Mouse (Mus musculus): ENCODE measurements at regions not wholly inside any gene's neighbourhood (a gene's known extent, or its start where the extent isn't known, plus 50 kb on each side); places are given as distances from the start of the nearest gene placed in this dataset.

DNA sequence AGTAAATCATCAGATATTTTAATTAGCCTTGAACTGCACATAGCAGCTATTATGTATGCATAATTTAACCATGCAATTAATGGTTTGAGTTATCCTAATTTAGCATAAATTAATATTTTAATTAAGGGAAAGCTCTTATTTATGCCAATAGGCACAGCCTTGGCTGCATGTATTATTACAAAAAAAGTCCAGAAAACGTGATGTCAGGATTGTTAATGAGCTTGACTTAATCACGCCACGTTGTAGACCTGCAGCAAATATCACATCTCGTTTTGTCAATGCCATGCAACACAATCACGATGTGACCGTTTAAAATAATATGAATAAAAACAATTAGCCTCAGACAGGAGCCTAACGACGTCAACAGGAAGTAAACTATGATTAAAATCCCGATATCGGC is 189.9 kb downstream of the Plk2 start:
- DNase-seq: no peak

DNA sequence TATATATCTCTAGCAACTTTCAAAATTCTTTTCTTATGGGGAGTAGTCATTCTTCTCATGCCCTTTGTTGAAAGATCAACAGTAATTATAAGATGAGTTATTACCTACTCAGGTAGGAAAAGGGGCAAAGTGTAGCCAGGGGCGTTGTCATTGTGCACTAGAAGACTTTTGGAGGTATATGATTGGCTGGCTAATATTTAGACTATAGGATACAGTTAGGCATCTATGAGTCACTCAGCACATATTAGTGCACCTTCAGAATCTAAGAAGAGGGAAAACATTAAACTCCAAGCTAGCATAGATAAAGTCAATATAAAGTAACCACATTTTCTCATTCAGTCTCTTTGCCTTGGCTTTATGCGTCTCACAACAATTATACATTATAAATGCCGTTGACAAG is 199.8 kb downstream of the Plk2 start:
- no peak for DNase-seq

DNA sequence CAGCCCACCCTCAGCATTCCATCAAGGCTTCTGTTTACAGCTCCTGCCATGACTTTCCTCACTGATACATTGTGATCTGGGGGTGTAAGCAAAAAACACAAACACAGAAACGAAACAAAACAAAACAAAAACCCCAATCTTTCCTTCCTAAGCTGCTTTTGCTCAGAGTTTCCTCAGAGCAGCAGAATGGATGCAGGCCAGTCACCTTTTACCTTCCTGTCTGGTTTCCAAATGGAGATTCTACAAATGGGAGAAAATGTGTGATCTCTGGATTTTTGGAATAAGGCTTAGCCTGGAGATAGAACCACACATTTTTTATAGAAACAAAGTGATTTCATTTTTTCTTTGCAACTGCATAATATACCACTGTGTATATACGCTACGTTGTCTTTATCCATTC is 204.8 kb downstream of the Plk2 start:
- DNase-seq: no peak

DNA sequence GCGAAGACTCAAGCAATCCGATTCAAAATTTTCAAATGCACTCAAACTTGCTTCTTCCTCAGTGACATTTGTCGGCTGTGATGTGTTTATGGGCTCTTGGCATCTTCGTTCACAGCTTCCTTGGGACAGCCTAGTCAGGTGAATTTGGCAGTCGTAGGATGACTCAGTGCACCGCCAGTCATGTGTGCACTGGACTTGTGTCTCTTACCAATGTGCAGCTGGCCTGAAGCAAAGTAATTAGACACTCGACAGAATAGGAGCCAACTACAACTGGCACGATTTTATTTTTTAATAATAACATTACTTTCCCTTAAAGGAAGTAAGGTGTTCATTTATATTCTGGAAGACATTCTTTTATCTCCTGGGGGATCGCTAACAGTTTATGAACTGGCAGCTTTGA is 205.5 kb downstream of the Plk2 start:
- no peak for DNase-seq

DNA sequence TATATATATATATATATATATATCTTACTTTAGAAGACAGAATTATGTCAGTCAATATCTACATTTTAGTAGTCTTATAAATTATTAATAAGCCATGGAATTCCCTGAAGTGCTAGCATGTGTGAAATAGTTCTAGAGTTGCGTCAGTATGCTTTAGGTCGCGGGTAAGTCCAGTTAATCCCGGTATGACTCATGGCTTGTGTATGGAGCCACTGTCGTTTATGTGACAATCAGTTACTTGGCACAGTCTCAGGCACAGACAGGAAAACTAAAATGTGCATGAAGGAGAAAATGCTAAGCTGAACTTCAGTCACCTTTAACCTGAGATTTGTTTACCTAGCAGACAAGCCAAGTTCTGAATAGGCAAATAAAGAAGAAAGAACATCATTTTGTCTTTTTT is 206.5 kb downstream of the Plk2 start:
- DNase-seq: no peak

DNA sequence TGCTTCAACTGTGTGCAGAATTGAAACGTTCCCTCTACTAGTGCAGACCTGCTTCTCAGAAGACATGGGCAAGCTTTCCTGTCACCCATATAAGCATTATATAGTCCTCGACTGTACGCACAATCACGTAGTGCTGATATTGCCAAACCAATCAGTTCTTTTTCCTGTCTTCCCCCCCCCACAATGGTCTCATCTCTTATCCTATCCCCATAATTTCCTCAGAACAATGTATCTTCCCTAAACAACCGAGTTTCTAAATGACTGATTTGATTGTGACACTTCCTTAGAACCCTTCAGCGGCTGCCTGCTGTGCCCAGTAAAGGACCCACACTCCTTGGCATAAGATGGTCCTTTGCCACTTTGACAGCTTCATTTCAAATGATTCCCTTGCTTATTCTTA is 207.0 kb downstream of the Plk2 start:
- DNase-seq: no peak

DNA sequence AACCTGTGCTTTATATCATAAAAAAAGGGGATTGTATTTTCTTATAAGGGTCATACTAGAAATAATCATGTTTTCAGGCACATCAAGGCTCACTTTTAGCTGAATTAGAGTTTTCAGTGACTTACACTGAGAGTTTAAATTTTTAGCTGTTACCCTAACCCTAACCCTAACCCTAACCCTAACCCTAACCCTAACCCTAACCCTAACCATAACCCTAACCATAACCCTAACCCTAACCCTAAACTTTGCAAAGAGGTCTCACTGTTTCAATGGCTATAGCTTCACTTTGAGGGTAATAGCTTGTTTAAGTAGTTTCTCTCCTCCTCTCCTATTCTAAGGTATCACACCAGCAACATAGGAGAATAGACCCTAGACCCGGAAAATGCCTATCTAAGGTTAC is 208.0 kb downstream of the Plk2 start:
- no peak for DNase-seq

DNA sequence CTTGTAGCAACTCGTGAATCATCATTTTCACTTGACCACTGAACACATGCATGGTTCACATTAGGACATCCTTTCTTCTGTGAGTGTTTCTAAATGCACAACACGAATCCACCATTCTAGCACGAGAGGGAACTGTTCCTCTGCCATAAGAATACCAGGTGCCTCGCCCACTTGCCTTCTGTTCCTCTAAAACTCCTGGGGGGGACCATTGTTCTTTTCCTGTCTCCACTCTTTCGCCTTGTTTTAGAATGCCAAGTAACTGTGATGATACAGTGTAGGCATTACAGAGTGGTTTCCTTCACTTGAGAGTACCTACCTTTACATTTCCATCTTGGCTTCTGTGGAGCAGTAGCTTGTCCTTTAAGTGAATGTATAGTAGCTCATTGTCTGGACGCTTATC is 224.2 kb downstream of the Plk2 start:
- DNase-seq: no peak

DNA sequence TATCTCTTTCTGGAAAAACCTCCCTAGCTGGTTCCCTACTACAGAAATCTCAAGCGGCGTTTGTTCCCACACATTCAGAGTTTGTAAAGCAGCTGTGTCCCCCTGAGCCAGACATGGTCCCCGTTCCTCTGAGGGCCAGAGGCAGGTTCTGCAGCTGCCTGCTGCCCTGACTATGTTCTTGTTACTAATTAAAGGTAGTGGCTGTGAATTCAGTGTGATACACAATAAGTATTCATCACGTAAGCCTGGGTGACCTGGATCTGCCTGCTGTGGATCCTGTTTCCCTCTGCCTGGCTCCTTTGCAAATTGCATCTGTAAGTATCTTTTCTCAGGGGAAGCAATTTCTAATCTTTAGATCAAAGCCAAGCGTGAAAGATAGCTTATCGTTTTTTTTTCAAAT is 232.3 kb downstream of the Plk2 start:
- no peak for DNase-seq

DNA sequence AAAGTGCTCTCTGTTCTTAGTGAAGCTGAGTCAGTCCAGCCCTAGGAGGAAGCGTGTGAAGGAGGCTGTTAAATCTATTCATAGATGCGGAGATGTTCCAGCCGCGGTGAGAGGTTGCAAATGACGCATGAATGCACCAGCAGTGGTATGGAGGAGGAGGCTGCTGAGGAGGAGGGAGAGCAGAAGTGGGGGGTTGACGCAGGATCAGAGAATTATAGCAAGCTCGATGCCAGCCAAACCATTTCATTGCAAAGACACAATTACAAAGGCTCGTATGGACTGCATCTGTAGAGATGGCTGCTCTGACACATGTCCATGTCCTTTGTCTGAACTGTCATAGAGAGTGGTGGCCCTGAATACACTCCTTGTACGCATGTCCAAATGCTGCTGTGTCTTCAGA is 232.9 kb downstream of the Plk2 start:
- DNase-seq: no peak

DNA sequence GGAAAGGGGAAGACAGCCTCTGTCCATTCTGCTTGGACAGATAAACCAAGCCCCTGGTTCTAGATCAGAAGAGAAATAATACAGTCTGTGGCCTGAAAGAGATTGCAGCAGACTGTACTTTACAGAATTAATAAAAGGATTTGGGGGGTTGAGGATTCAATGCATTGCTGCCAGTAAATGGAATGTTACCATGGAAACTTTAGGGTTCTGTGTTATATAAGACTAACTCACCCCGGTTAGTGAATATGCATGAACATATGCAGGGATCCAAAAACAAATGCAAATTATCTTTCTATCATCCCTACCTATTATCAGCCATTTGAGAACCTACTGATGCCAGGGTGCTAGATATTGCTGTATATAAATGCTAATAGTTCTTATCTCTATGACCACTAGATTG is 233.4 kb downstream of the Plk2 start:
- no peak for DNase-seq

DNA sequence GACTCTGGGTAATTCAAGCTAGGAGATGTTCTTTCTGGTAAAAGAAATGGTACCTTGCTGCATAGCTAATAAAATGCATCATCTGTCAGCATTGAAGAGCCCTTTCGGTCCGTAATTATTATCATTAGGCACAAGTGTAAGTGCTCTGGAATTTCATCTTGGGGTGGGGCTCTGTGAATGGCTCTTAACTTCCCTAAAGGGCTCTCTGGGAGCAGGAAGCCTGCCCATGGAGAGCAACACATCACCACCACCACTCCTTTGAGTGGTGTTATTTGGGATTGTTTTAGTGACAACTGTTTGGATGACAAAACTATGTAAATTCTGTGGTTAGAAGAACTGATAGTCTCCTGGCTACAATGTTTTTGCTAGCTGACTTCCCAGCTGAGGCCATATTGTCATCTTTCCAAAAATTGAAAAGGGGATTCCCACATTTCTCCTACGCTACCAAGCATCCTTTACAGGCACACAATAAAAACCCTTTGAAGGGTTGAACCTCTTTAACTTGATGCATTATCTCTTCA is 238.5 kb downstream of the Plk2 start:
- no peak for DNase-seq

DNA sequence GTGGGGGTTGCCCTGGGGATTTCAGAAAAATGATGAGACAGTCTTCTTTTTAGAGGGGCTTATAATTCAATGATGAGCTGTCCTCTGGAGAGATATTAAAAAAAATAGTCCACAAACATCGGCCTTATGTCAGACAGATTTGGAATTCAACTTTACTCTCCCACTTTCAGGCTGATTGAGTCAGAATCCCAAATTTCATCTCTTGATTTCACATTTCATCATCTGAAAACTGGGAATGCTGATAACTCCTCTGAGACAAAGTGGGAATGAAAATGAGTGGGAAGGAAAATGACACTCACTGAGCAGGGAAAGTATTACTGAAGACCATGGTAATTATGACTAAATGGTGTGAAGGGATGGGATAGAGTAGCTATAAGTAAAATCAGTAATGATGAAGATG is 239.1 kb downstream of the Plk2 start:
- no peak for DNase-seq

DNA sequence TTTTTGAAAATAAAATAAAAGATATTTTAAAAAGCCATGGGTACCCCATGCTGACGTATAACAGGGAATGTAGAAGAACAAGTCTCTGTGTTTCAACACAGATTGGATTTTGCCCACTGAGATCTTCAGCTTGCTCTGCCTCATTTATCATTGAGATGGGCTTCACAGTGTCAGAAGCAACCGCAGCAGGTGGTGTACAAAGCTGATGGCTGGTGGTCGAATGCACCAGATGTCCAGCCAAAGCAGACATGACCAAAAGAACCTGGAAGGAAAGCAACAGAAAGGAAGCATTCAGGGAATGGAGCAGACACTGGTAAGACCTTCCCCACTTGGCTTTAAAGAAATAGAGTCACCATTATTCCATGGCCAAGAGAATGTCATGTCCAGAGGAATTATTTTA is 247.9 kb downstream of the Plk2 start:
- no peak for DNase-seq

DNA sequence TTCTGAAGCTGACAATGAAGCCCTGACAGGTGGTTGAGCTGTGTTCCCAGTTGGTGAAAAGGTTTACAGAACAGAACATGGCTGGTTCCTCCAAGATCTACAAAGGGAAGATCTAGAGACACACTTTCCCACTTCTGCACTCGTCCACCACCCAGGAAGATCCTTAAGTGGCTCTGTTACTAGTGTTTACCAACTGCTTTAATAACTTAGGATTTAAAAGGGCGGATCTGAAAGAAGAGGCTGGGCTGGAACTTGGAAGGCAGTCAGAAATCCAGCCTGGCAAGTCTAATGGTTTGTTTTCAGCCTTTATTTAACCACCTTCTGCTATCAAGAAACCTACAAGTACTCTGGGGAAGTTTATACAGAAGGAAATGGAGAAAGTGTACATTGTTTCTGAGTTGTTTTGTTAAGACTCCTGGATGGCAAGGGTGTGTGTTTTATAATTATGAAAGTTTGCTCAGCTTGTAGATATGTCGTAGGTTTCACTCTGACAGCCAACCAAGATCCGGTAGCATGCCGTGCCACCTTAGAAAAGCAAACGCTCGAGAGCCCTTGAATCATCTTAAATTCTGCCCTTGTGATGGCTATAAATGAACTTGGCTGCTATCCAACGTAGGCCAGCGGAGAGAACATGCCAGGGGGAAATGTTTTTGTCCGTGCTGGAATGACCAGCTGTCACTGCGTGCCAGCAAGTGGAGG is 248.5 kb downstream of the Plk2 start:
- no peak for DNase-seq

DNA sequence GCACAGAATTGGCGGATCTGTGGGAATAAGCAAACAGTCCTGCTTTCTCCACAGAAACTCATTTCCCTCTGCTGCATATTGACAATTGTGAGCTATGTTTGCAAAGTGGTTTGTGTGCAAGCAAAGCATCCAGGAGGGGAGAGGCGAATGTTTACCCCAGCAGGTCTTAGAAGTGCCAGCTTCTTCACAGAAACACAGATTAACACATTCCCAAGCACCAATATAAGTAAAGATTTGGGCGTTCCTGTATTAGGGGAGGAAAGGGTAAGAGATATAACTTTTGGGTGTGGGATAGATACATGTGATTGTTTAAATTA is 249.0 kb downstream of the Plk2 start:
- peak; percentile 19 for DNase-seq

DNA sequence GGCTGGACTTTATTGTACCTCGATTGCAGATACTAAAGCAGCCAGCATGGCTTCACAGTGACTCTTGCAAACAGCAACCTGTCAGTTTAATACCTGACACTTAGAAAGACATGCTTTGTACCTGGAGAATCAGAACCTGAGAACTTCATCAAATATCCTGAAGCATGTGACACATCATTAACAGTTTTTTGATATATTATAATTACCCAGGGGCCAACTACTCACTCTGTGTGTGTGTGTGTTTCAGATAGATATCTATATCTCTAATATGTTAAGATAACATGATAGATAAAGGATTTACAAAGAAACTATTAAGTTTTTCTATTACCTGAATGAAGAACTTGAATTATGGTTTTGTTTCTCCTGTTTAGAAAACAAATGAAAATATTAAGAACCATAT is 254.5 kb downstream of the Plk2 start:
- no peak for DNase-seq

DNA sequence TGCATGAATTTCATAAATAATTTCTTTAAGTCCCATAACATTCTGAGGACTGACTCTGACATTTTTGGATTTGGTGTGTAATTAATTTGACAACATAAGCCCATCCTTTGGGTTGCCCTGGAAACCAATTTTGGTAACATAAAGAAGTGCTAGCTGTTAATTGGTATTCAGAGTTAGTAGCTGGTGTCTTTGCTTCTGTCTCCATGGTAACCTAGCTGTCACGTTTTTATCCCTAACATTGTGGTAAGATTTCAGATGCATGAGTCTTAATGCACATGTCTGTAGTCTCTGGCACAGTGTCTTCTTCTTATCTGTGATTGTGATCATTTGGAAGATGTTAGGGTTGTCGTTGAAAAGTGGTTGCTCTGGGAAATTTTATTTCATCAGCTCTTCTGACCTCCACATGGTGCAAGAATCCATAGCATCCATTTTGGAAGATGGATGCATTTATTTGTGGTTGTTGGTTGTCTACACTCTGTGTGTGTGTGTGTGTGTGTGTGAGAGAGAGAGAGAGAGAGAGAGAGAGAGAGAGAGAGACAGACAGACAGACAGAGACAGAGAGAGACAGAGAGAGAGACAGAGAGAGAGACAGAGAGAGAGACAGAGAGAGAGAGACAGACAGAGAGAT is 255.1 kb downstream of the Plk2 start:
- no peak for DNase-seq

DNA sequence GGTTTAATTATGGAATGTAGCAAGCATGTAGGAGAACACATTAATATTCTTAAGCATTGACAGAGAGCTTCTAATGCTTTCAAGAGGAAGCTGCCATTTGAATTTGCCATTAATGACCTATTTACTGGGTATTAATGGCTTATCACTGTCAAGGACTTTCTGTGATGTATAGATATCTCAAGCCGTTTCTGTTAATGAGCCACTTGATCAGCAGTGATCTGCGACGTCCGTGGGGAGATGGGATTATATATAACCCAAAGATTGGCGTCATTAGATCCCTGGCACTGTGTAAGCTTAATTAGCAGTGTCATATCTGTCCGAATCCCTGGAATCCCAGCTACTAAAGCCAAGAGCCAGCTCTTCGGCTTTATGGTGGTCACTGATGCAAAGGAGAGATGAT is 257.4 kb downstream of the Plk2 start:
- DNase-seq: no peak

DNA sequence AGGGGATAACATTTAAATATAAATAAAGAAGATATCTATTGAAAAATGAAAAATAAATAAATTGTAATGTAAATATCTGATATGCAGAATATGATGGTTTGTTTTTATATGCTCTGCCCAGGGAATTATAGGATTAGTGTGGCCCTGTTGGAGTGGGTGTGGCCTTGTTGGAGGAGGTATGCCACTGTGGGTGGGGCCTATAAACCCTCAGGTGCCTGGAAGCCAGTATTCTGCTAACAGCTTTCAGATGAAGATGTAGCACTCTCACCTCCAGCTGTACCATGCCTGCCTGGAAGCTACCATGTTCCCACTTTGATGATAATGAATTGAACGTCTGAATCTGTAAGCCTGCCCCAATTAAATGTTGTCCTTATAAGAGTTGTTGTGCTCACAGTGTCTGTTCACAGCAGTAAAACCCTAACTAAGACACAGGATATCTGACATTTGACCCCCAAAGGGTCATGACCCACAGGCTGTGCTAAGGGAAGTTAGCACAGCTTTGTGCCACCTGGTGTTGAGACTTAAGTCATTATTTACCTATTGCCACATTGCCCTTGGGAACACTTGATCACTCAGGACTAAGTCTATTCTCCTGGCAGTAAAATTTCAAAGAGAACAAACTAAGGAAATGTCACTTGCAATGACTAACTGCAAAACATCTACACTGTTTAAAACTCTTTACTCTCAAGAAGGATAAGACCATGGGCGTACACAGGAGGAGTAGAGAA is 270.4 kb downstream of the Plk2 start:
- no peak for DNase-seq

DNA sequence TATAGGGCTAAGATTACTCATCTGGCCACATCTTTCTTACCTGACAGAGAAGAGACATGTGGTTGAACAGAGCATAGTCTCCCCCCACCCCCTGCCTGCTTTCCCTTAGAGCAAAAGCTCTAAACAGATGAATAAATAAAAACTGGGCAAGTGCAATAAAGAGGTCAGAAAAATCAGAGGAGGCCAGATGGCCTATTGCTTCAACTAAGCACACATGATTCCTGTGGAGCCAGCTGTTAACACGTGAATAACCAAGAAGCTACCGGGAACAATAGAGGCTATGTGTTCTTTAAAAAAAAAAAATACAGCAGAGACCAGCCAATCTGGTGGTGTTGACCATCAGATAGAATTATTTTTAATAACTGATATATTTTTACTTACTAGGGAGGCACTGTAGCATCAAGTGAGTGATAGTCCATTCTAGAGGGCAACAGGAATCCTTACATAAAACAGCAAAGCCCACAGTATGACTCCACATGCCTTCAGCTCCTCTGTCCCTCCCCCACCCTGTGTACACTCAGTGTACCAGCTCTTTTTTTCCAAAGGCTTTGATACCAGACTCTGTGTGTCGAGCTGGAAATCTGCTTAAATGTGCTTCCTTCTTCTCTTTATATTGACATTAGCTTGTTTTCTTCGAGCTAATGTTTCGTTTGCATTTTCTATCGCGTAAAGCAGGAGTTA is 272.6 kb downstream of the Plk2 start:
- no peak for DNase-seq

DNA sequence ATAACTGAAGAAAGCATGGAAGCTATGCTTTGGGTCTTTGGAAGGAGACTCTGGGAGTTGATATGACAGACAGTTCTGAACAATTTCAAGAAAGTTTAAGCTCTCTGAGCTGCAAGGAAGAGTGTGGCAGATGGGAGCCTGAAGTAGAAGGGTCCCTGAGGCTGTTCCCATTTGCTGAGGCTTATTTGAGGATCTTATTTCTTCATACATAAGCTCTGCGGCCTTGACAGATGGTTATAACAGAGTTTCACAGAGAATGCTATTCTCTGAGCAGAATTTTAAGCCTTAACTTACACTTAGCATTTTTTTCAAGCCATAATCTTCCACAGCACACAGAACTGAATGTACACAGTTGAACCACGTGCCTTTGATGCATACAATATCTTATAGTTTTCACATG is 278.7 kb downstream of the Plk2 start:
- no peak for DNase-seq

DNA sequence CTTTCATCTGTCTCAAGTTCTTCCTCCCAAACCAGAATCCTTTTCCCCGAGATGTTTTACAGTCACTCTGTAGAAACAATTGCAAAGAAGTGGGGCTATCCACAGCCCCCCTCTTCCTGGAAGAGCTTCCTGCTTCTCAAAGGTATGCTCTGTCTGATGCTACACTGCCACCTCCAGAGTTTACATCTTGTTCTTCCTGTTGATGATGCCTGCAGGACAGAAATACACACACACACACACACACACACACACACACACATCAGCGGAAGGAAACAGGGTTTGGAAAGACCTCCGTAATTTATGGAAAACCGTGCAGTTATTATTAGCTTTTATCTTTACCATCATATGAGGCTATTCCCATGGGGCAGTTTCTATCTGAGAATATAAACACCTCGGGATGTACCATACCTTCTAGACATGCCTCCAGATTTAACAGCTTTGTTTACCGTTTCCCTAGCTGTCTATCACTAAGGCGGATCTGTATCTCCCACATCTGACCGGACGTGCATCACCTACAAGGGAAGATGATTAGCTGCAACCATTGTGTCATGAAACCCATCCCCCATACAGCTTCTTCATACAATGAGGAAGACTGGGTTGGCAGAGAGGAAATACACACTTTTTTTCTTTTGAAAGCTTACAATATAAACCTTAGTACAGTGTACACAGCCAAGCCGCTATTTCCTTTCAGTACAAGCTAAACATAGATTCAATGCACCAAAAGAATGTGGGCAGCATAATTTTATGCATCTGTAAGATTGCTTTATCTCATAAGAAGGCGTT is 288.6 kb downstream of the Plk2 start:
- DNase-seq: no peak
